Mouse (Mus musculus) hindbrain, postnatal 0 days (tissue): ENCODE measurements around the gene Eya4. TPM values are rescaled to one million over a fixed set of nuclear protein-coding genes. Genes with fewer than 3 reads are reported as not detected.

Experiments
- ATAC-seq: fragments of 200-750 bp; cut with Nextera tagmentation; 2 replicates; pipeline ENCODE4 v1.8.0; 2017; ENCODE audit warnings: mild to moderate bottlenecking, moderate TSS enrichment, moderate library complexity
- DNase-seq: peaks from one replicate; pipeline ENCODE4 v3.0.0-alpha.2; 2015; ENCODE audit warnings: low spot score
- H3K27ac ChIP-seq: fragments of 300-500 bp; sonication (generic); 2 replicates; pipeline ENCODE4 v1.5.1; 2014; ENCODE audit warnings: mild to moderate bottlenecking
- H3K27me3 ChIP-seq: fragments of 300-500 bp; sonication (generic); 2 replicates; pipeline ENCODE4 v1.6.1; 2014; ENCODE audit warnings: low read length, mixed read lengths; ENCODE audit not compliant: insufficient read depth
- H3K36me3 ChIP-seq: fragments of 300-500 bp; sonication (generic); 2 replicates; pipeline ENCODE4 v1.6.1; 2014; ENCODE audit warnings: low read length, mixed read lengths; ENCODE audit not compliant: insufficient read depth
- H3K4me1 ChIP-seq: fragments of 300-500 bp; sonication (generic); 2 replicates; pipeline ENCODE4 v1.6.1; 2014; ENCODE audit warnings: antibody characterized with exemption, low read length, mixed read lengths; ENCODE audit not compliant: insufficient read depth
- H3K4me2 ChIP-seq: fragments of 300-500 bp; sonication (generic); 2 replicates; pipeline ENCODE4 v1.6.1; 2014; ENCODE audit warnings: low read depth, mild to moderate bottlenecking, low read length, moderate library complexity, mixed read lengths
- H3K4me3 ChIP-seq: fragments of 300-500 bp; sonication (generic); 2 replicates; pipeline ENCODE4 v1.5.1; 2014; ENCODE audit warnings: low read length
- H3K9ac ChIP-seq: fragments of 300-500 bp; sonication (generic); replicated peaks from 2 replicates; pipeline ENCODE4 v1.6.1; 2014; ENCODE audit warnings: mild to moderate bottlenecking, low read length, moderate library complexity, mixed read lengths
- H3K9me3 ChIP-seq: fragments of 300-500 bp; sonication (generic); 2 replicates; pipeline ENCODE4 v1.6.1; 2016; ENCODE audit warnings: low read length, mixed read lengths
- CTCF ChIP-seq: IDR thresholded peaks from 2 replicates; pipeline ENCODE4 v1.5.1; 2016; ENCODE audit warnings: antibody characterized with exemption, control low read depth, low read depth
- WGBS: fragments of 180-500 bp; shearing (Covaris S2); extraction: QIAGEN DNeasy Blood & Tissue Kit; methylation state at CpG from one replicate; pipeline ENCODE4 v1.1.7; 2014; 5-methylcytosine and 5-hydroxymethylcytosine counted together
- polyA plus RNA-seq: library from polyadenylated mRNA; unstranded; fragments of >200 nt; fragmentation: Nextera tagmentation; extraction: Ambion mirVana; gene quantifications from 2 replicates; pipeline ENCODE4 v1.2.1, GENCODE M21; 2015
- total RNA-seq: library from RNA; depleted of rRNA; stranded (reverse); fragments of >200 nt; gene quantifications from 2 replicates; pipeline ENCODE4 v1.2.3, GENCODE M21; 2014

Eya4 gene
- total and polyA plus RNA-seq, 2 experiments from 2014 or later = 0.60 to 1.4 TPM

DNA sequence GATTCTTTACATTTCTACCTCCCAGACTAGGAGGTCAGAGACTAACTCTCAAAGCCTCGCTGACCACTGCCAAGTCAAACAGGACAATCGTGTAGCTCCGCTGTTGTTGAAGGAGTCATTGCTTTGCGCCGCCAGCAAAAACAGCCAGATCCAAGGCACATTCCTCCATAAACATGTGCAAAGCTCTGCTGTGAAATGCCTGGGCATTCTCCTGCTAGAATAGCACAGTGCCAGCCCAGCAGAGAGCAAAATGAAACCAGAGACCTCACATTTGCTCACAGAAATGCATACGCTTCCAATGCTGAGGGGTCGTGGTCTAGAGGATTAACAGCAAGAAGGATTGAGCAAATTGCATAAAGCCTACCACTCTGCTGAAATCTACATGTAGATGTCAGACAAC, 258.1 kb downstream of the Eya4 start:
- DNase-seq (no peak), ATAC-seq (no peak)
- Histone ChIP-seq H3K4me3 (no peak overlapping the region), H3K27me3 (no peaks in the 10 kb centered on the region), H3K4me1 (no peaks in the 10 kb centered on the region), H3K9me3 (no peaks in the 10 kb centered on the region), H3K36me3 (no peaks in the 10 kb centered on the region), H3K27ac (no peak overlapping the region), H3K9ac (no peak overlapping the region), H3K4me2 (no peak overlapping the region)
- no peak for TF ChIP-seq CTCF
- WGBS = 78% methylated on average over 7 of the region's 7 CpGs

- no peak overlapping the region for H3K27ac ChIP-seq
- no peak overlapping the region for H3K9ac ChIP-seq
- ATAC-seq = no peak
- TF ChIP-seq CTCF = no peak
- WGBS = 70% methylated on average over 3 of the region's 3 CpGs
- H3K9me3 ChIP-seq = no peaks in the 10 kb centered on the region
- H3K4me2 ChIP-seq = no peak overlapping the region
- no peak overlapping the region for H3K4me3 ChIP-seq
- no peaks in the 10 kb centered on the region for H3K27me3 ChIP-seq
- H3K36me3 ChIP-seq = no peaks in the 10 kb centered on the region
- no peak for DNase-seq
- no peaks in the 10 kb centered on the region for H3K4me1 ChIP-seq
Measured at GRCm38 (mm10) chr10:23091552-23091951, 259.0 kb downstream of the Eya4 start.

- Histone ChIP-seq H3K36me3 (no peaks in the 10 kb centered on the region), H3K4me2 (no peak overlapping the region), H3K27ac (no peak overlapping the region), H3K9ac (no peak overlapping the region), H3K4me1 (no peaks in the 10 kb centered on the region), H3K27me3 (no peaks in the 10 kb centered on the region), H3K4me3 (no peak overlapping the region), H3K9me3 (no peaks in the 10 kb centered on the region)
- TF ChIP-seq CTCF = no peak
- no peak for DNase-seq
- WGBS = 100% methylated on average over 1 of the region's 1 CpGs
- no peak for ATAC-seq
Measured at GRCm38 (mm10) chr10:23090323-23090722, 260.3 kb downstream of the Eya4 start.

DNA sequence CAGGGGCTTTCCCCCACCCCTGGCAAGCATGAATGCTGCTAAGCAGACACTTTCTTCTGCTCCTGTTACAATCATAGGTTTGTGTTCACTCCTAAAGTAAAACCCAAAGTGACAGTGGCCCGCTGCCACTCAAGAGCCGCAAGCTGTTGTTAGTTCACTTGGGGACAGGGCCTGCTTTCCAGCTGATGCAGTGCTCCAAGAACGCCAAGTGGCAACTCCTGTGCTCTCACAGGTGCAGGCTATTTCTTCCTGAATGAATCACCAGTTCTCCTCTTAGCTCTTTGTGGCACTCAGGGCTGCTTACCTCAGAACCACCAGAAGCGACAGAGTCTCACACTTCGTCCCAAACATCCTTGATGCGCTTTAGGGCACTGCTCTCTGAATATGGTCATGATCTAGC, 261.3 kb downstream of the Eya4 start:
- no peak for TF ChIP-seq CTCF
- no peak for ATAC-seq
- no peak overlapping the region for H3K27ac ChIP-seq
- no peaks in the 10 kb centered on the region for H3K9me3 ChIP-seq
- no peaks in the 10 kb centered on the region for H3K4me1 ChIP-seq
- no peaks in the 10 kb centered on the region for H3K27me3 ChIP-seq
- 89% methylated on average over 6 of the region's 6 CpGs for WGBS
- no peak overlapping the region for H3K9ac ChIP-seq
- H3K36me3 ChIP-seq = no peaks in the 10 kb centered on the region
- H3K4me3 ChIP-seq = no peak overlapping the region
- no peak overlapping the region for H3K4me2 ChIP-seq
- DNase-seq = no peak

DNA sequence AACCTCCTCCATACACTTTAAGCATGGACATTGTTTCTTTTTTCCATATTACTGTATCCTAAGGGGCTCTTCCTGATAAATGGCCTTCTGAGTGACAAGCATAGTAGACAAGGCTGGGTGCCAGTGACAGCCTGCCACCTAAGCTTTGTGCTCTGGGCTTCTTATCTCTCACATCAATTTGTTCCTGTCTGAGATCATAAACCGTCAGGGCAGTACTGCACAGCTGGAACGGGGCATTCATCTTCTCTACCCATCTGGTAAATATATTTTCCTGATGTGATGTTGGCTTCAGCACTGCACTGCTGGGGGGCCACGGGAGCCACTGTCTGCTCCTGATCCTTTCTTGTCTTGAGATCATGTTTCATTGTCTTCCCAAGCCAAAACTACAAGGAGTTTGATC, 261.8 kb downstream of the Eya4 start:
- 44% methylated on average over 3 of the region's 3 CpGs for WGBS
- Histone ChIP-seq H3K27ac (no peak overlapping the region), H3K9me3 (no peaks in the 10 kb centered on the region), H3K4me1 (no peaks in the 10 kb centered on the region), H3K27me3 (no peaks in the 10 kb centered on the region), H3K36me3 (no peaks in the 10 kb centered on the region), H3K4me3 (no peak overlapping the region), H3K9ac (no peak overlapping the region), H3K4me2 (no peak overlapping the region)
- DNase-seq (no peak), ATAC-seq (no peak)
- TF ChIP-seq CTCF = no peak

DNA sequence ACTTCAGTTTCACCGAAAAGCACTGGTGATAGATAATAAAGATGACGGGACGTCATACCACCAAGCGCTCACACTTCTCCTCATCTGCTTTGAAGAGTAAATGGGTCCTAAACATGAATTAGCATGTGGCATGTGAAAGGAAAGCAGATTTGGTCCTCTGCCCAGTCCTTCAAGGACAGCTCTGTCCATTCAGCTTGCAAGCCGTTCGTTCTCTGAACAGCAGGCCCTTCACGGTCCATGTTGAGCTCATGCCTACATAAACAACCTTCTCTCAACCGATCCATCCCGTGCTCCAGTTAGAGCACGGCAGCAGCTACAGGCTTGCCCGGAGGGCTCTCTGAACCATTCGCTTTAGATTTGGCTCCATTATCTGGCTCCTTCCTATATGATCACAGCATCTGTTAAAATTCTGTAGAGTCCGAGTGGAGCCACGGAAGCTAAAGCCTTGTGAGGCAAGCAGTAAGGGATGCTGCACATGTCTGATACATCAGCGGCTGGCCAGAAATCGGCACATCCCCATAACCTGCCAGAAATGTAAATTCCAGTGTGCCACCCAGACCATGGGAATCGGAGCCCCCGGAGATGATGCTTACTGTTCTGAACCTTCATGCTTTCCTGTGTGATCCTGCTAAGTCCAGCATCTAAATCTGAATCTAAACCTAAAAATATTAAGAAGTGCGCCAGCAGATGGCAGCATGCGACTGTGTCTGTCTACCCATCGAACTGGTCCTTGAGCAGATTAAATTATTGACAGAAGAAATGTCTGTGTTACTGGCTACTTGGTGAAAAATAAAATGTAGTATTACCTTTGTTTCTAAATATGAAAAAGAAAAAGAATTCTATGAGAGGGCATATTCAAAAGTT, 264.0 kb downstream of the Eya4 start:
- peak; percentile 60 for ATAC-seq
- H3K4me2 ChIP-seq = no peak overlapping the region
- 69% methylated on average over 21 of the region's 21 CpGs for WGBS
- H3K4me1 ChIP-seq = no peaks in the 10 kb centered on the region
- no peaks in the 10 kb centered on the region for H3K36me3 ChIP-seq
- no peaks in the 10 kb centered on the region for H3K27me3 ChIP-seq
- peak; percentile 79 for TF ChIP-seq CTCF
- peak; percentile 89 for DNase-seq
- no peaks in the 10 kb centered on the region for H3K9me3 ChIP-seq
- no peak overlapping the region for H3K9ac ChIP-seq
- no peak overlapping the region for H3K27ac ChIP-seq
- no peak overlapping the region for H3K4me3 ChIP-seq

DNA sequence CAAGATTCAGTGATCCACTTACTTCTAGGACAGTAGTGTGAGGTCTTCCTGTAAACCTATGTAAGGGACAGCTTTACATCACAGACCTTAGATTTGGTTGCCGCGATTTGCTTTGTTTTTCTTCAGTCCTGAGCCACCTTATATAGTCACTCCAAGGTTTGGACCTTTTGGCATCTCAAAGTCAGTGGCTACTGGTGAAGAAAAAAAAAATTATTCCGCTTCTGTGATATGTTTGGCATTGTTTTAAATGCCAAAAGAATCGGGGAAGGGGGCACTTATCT, 269.1 kb downstream of the Eya4 start:
- no peaks in the 10 kb centered on the region for H3K9me3 ChIP-seq
- TF ChIP-seq CTCF = no peak
- no peak overlapping the region for H3K4me3 ChIP-seq
- H3K9ac ChIP-seq = no peak overlapping the region
- WGBS = 31% methylated on average over 4 of the region's 4 CpGs
- no peak overlapping the region for H3K27ac ChIP-seq
- H3K4me2 ChIP-seq = no peak overlapping the region
- H3K27me3 ChIP-seq = no peaks in the 10 kb centered on the region
- DNase-seq (no peak), ATAC-seq (no peak)
- no peaks in the 10 kb centered on the region for H3K36me3 ChIP-seq
- no peaks in the 10 kb centered on the region for H3K4me1 ChIP-seq
